Mouse (Mus musculus) megakaryocyte, adult 5-6 weeks (primary cell): ENCODE data around the gene Erfe. TPM values are rescaled to one million over a fixed set of nuclear protein-coding genes. Genes with fewer than 3 reads are reported as not detected.

Experiments used
- ATAC-seq: 2 replicates; pipeline ENCODE4 v1.8.0; 2016; ENCODE audit warnings: mild to moderate bottlenecking, inconsistent platforms; ENCODE audit not compliant: poor library complexity, severe bottlenecking
- total RNA-seq, 2 experiments: library from RNA; stranded (forward) in 1 of 2; stranded (reverse) in 1 of 2; fragments of 153-499, 151-499 nt in 1 of 2; fragments of 221-1000, 200-1000 nt in 1 of 2; gene quantifications; 2 replicates each; pipeline versions ENCODE4 v1.2.3 to v1.2.4; 2015 to 2017

The Erfe gene
- total RNA-seq (2015) (0.07 TPM in 1 of 2 replicates, not detected in the other), total RNA-seq (2017) (not detected in 2 replicates)

- ATAC-seq, result peak; percentile 91
Measured at GRCm38 (mm10) chr1:91366215-91367108, at the start of gene Erfe. Erfe (plus strand) TSS chr1:91366430.

- no peak for ATAC-seq
Measured at GRCm38 (mm10) chr1:91317656-91318055, 48.6 kb upstream of the Erfe start.

GRCm38 (mm10) chr1:91321760-91322438, 44.3 kb upstream of the Erfe start, which contains the start of gene Espnl:
Espnl (plus strand) TSS chr1:91322075.
- peak; percentile 33; the same call in 1 of the 2 replicates for ATAC-seq

GRCm38 (mm10) chr1:91324646-91325045, 41.6 kb upstream of the Erfe start:
- no peak for ATAC-seq

GRCm38 (mm10) chr1:91325488-91326042, 40.7 kb upstream of the Erfe start:
- no peak for ATAC-seq

- ATAC-seq, result no peak
Measured at GRCm38 (mm10) chr1:91332102-91332501, 34.1 kb upstream of the Erfe start.

- no peak for ATAC-seq
Measured at GRCm38 (mm10) chr1:91333582-91333981, 32.6 kb upstream of the Erfe start.

- no peak for ATAC-seq
Measured at GRCm38 (mm10) chr1:91337355-91337754, 28.9 kb upstream of the Erfe start.

GRCm38 (mm10) chr1:91344001-91344400, 22.2 kb upstream of the Erfe start:
- ATAC-seq, result no peak

- ATAC-seq, result no peak
Measured at GRCm38 (mm10) chr1:91344921-91345685, 21.1 kb upstream of the Erfe start.

- peak; percentile 77 for ATAC-seq
Measured at GRCm38 (mm10) chr1:91346892-91347291, 19.3 kb upstream of the Erfe start.

- no peak for ATAC-seq
Measured at GRCm38 (mm10) chr1:91350841-91351240, 15.4 kb upstream of the Erfe start, which contains the start of gene Klhl30. Klhl30 (plus strand) TSS chr1:91351016.

- no peak for ATAC-seq
Measured at GRCm38 (mm10) chr1:91351249-91351648, 15.0 kb upstream of the Erfe start.

GRCm38 (mm10) chr1:91352277-91352676, 14.0 kb upstream of the Erfe start:
- ATAC-seq, result no peak

GRCm38 (mm10) chr1:91356105-91356504, 10.1 kb upstream of the Erfe start:
- ATAC-seq, result no peak

- no peak for ATAC-seq
Measured at GRCm38 (mm10) chr1:91362113-91362512, 4.1 kb upstream of the Erfe start.

- ATAC-seq, result no peak
Measured at GRCm38 (mm10) chr1:91364822-91365644, 1.2 kb upstream of the Erfe start.

- ATAC-seq, result peak; percentile 5; the same call in 1 of the 2 replicates
Measured at GRCm38 (mm10) chr1:91365816-91366214, 415 bp upstream of the Erfe start.

- ATAC-seq, result no peak
Measured at GRCm38 (mm10) chr1:91367295-91367694, 1.1 kb downstream of the Erfe start.

- no peak for ATAC-seq
Measured at GRCm38 (mm10) chr1:91369408-91369807, 3.2 kb downstream of the Erfe start.
